Mouse (Mus musculus): ENCODE data around the gene Tmem208.
"Not testable (repeated sequence)": the region's sequence is repeated elsewhere in the genome, so short reads cannot be mapped to it uniquely, and the experiment has no call there.

Tmem208 gene

GRCm38 (mm10) chr8:105326141-105326672, at the start of gene Tmem208, which contains the start of gene Lrrc29:
Gene Tmem208, plus strand, starts transcription at chr8:105326354.
Gene Lrrc29, minus strand, starts transcription at chr8:105326278.
- peak; percentile 97 for DNase-seq

GRCm38 (mm10) chr8:105278911-105279334, 47.2 kb upstream of the Tmem208 start:
- peak; percentile 92 for DNase-seq

- no peak for DNase-seq
These were observed 45.6 kb upstream of the Tmem208 start for GRCm38 (mm10) chr8:105280567-105280966.

DNA sequence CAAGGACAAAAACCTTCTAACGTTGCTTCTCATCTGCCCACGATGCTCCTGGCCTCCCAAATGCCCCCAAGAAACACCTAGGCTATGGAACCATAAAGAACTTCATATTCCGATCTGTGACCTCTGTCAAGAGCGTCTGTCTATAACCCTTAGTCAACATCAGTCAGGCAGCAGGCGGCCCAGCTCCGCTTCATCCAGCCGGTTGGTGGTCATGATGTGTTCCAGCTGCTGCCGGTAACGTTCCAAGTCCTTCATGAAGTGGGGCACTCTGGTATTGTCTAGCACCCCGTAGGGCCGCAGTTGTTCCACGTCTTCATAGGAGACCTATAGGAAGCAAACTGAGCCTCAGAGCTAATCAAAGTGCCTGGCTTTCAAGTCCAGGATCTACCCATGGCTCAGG, 44.3 kb upstream of the Tmem208 start:
- no peak for DNase-seq

DNA sequence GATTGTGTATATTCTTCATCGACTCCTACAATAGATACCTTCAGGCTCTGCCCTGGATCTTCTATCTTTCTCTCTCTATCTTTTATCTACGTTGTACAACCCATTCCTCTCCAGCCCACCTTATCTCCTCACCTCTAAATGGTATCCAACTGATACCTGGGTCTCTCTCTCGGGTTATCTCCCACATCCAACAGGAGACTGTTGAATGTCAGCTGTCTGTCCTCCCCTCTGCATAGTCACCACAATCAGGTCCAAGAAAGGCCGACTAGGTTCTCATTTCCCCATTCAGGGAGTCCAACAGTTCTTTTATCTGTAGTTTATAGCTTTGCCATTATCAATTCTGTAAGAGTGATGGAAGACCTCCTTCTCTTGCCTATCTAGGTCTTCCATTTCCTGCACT, 43.9 kb upstream of the Tmem208 start:
- DNase-seq = no peak

DNA sequence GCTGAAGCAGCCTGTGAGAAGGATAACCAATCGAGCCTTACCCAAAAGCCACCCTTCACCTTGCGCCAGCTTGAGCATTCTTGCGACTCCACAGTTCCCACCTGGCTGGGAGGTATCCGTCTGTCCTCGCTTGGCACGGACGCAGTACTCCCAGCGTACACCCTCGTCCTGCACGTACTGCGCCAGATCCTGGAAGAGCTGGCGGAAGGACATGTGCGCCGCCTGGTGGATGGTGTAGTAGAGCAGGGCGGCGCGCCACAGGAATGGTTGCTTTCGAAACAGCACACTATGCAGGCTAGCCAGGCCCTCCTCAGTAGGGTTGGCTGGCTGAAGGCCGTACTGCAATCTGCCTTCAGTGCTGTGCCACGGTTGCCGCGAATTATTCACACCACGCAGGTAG, 43.1 kb upstream of the Tmem208 start:
- DNase-seq = no peak

- DNase-seq = no peak
These were observed 40.6 kb upstream of the Tmem208 start for GRCm38 (mm10) chr8:105285514-105285913.

GRCm38 (mm10) chr8:105286907-105287306, 39.2 kb upstream of the Tmem208 start:
- no peak for DNase-seq

DNA sequence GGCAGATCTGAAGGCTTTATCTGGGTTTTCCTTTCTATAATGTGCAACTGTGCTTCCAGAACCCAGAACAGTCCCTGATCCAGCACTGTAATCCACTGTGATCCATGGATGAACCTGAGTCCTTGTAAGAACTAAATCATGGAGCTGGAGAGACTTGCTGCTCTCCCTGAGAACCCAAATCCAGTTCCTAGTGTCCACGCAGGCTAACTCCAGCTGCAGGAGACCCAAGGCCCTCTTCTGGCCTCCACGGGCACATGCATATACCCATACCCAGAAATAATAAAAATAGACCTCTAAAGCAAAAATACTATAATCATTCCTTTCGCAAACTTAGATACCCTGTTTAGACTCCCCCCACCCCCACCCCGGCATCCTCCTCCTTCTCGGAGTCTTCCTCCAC, 37.9 kb upstream of the Tmem208 start:
- DNase-seq = no peak

- peak; percentile 95 for DNase-seq
These were observed 37.0 kb upstream of the Tmem208 start for GRCm38 (mm10) chr8:105288958-105289732.

DNA sequence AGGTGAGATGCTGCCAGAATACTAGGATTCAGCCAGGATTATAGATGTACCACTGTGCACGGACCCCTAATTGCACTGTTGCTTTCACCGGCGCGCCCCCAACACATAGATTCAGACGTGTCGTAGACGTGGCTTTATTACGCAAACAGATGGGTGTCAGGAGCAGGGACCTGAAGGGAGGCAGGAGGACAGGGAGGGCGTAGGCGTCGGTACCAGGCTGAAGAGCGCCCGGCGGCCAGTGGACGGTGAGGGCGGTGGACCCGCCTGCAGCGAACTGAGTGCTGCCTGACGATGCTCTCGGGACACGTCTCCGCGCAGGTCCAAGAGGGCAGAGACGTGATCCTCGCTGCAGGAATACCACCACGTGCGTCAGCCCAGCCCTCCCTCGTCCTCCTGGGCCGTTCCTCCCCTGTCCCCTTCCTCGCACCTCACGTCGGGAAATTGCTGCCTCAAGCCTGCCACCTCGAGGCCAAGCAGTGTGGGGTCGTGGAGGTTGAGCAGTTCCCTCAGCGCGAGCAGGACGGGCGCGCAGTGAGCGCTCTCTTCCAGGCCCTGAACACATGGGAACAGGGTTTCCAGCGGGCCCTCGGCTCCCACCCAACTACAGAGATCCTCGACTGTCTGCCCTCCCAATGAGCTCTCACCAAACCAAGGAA, 36.2 kb upstream of the Tmem208 start, which contains the start of gene 4931428F04Rik:
4931428F04Rik (minus strand) TSS at position 60 of the 656 bp plus-strand sequence.
- peak; percentile 54 for DNase-seq

DNA sequence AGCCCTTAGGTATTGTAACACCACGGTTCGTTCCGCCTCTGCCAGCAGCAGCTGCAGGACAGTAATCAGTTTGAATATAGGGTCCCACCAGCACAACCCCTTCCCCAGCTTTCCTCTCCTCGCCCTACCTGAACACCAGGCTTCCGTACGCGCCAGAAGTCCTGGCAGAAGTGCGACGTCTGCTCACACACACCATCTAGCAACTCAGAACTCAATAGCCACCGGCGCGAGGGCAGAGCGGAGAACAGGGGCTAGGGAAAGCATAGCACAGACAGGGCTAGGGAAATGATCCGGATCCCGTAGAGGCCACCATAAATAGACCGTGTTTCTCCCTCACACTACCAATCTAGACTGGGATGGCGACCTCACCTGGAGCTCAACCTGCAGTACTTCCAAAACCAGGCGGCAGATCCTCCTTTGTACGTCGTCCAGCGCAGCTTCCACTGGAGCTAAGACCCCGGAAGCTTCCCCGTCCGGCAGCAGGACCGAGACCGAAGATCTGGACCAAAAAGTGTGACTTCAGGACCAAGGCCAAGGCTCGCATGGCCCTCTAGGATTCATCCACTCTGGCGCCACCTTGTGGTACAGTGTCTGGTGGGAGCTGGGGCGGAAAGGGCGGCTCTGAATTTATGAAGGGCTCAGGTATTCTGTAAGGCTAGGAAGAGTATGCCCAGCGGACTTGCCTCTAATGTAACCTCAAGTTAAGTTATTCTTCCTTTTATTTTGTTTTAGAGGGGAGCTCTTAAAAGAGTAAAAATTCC, 35.4 kb upstream of the Tmem208 start:
- peak; percentile 74 for DNase-seq

- DNase-seq = not testable (repeated sequence)
These were observed 34.8 kb upstream of the Tmem208 start for GRCm38 (mm10) chr8:105291364-105291763.

DNA sequence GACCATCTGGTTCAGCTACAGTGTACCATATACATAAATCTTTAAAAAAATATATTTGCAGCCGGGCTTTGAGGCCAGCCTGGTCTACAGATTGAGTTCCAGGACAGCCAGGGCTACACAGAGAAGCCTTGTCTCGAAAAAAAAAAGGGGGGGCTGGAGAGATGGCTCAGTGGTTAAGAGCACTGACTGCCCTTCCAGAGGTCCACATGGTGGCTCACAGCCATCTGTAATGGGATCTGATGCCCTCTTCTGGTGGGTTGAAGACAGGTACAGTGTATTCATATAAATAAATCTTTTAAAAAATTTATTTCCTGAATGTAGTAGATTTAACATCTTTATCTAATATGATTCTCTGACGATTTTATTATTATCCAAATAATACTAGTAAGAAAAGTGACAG, 34.4 kb upstream of the Tmem208 start:
- DNase-seq = not testable (repeated sequence)

DNA sequence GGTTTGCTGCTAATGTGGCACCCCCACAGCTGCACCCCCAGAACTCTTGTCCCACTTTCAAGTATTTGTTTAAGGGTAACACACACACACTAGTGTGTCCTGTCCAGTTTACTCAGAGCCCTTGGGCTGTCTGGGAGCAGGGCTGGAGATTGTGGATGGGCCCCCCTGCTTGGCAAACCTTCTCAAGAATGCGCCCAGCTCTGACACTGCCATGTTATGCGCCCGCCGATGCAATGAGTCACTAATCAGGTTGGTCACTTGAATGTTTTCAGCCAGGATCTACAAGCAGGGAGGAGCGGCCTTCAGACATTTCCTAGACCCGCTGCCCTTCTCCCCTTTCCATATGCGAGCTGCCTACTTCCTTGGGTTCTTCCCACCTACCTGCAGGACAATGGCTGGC, 33.7 kb upstream of the Tmem208 start:
- DNase-seq = no peak

DNA sequence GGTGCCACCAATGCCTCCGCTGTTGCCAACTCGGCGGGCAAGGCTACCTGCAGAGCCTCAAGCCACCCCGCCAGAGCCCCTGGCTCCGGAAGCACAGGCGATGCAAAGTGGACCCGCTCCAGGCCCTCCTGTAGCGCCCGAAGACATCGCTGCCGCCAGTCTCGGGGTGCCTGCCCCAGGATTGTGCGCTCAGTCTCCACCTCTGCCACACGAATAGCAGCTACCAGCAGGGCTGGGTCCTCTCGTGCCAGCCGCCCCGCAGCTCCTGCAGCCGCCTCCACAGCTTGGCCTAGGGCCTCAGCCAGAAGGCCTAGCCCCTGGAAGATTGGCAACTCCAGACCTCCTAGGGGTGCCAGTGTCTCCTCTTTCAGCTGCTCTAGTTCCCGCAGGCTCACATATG, 32.7 kb upstream of the Tmem208 start:
- DNase-seq = no peak

- DNase-seq = no peak
These were observed 31.4 kb upstream of the Tmem208 start for GRCm38 (mm10) chr8:105294776-105295175.

GRCm38 (mm10) chr8:105295256-105295655, 30.9 kb upstream of the Tmem208 start:
- no peak for DNase-seq

DNA sequence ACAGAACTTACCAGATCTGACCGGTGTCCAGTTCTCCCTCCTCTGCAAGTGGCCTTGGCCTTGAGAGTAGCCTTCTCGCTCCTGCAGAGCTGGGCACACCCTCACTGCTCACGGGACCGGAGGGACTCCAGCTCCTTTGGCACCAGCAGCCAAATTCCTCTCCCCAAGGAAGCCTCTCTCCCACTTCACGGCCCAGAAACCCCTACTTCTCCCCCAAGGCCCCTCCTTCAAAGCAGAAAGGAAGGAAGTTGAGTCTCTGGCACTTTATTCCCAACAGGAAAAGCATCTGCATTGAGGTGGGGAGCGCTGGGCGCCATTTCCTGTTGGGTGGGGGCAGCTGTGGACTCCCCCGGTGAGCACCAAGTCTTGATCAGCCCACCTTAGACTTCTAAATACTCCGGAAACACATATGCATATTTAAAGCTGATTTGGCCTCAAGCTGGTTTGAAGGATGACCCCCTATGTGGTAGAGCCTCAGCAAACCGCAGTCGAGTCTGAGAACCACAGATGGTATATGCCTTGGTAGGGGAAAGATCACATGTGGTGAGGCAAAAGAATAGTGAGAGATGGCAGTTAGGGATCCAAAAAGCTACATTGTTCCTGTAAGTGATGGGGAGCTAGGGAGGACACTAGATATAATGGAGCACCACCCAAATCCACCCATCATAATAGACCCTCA, 30.1 kb upstream of the Tmem208 start, which contains the start of gene Exoc3l:
Exoc3l (minus strand) TSS at position 207 of the 679 bp plus-strand sequence.
- DNase-seq = no peak

DNA sequence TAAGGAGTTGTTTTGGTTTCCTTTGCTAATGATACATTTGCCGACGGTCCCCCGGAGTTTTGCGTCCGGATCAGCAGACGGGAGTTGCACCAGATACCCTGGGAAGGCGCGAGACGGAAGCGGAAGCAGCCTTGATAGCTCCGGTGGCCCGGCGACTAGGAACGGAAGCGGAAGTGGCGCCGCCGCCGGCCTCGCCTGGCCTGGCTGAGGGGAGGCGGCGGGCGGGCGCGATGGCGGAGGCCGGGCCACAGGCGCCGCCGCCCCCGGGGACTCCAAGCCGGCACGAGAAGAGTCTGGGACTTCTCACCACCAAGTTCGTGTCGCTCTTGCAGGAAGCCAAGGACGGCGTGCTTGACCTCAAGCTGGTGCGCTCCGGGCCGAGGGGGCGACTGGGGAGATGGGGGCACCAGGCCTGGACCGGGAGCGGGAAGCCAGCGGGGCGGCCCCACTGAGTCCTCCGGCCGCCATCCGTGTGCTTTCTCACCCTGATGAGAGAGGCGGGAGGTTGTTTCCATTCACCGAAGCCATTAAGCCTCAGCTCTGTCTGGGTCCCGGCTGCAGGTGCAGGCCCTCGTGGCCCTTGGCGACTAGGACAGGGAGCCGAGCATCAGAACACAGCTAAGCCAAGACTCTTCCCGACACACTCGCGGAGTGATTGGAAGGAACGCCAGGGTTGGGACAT, 28.5 kb upstream of the Tmem208 start, which contains the start of gene E2f4:
E2f4 (plus strand) TSS at position 153 of the 682 bp plus-strand sequence.
- peak; percentile 94 for DNase-seq

DNA sequence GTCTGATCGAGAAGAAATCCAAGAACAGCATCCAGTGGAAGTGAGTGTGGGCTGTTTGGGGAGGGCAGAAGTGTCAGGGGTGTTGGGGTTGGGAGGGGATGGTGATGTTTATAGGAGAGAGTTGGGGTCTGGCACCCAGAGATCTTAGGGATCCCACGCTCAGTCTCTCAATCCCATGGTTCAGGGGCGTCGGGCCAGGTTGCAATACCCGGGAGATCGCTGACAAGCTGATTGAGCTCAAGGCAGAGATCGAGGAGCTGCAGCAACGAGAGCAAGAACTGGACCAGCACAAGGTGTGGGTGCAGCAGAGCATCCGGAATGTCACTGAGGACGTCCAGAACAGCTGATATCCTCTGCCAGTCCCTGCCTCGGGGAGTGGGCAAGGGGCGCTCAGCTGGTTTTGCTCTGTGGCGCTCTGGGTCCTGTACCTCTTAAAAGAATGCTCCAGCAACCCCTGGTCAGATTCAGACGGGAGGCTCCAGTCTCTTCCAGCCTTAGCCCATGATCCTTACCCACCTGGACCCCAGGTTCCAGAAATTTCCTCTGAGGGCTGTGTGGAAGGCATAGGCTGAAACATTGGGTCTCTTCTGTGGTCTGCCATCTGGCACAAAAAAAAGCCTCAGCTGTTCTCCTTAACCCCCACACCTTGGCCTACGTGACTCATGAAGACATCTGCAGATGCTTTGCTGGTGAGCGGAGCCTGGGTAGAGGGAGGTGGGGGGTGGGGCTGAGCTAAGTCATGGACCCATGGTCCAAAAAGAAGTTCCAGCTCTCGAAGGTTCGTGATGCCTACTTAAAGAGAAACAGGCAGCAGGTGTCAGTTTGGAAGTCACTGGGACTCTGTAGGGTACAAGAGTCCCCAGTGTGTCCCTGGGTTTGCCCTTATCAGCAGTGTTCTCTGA, 27.6 kb upstream of the Tmem208 start:
- DNase-seq = no peak
